Mouse (Mus musculus) lung, embryonic 15.5 days (tissue): Measurements from ENCODE around the gene Nrxn1. TPM values are rescaled to one million over a fixed set of nuclear protein-coding genes. Genes with fewer than 3 reads are reported as not detected.
A peak's percentile ranks its signal among the peaks of the same experiment; 100 is the strongest.

ENCODE experiments used
- ATAC-seq: fragments of 200-750 bp; cut with Nextera tagmentation; 2 replicates; pipeline ENCODE4 v1.8.0; 2017; ENCODE audit warnings: moderate number of reproducible peaks, borderline replicate concordance; ENCODE audit not compliant: low FRiP score, low TSS enrichment; ENCODE audit errors: extremely low read depth
- H3K27ac ChIP-seq: fragments of 300-500 bp; sonication (generic); 2 replicates; pipeline ENCODE4 v1.5.1; 2015; ENCODE audit warnings: moderate library complexity, mild to moderate bottlenecking, inconsistent platforms
- H3K27me3 ChIP-seq: fragments of 300-500 bp; sonication (generic); 2 replicates; pipeline ENCODE4 v1.6.1; 2015; ENCODE audit warnings: inconsistent platforms
- H3K36me3 ChIP-seq: fragments of 300-500 bp; sonication (generic); 2 replicates; pipeline ENCODE4 v1.6.1; 2015; ENCODE audit warnings: inconsistent platforms
- H3K4me1 ChIP-seq: fragments of 300-500 bp; sonication (generic); 2 replicates; pipeline ENCODE4 v1.6.1; 2015; ENCODE audit warnings: inconsistent platforms
- H3K4me2 ChIP-seq: fragments of 300-500 bp; sonication (generic); 2 replicates; pipeline ENCODE4 v1.6.1; 2015; ENCODE audit warnings: inconsistent platforms, mild to moderate bottlenecking, moderate library complexity
- H3K4me3 ChIP-seq: fragments of 300-500 bp; sonication (generic); 2 replicates; pipeline ENCODE4 v1.5.1; 2015; ENCODE audit warnings: mild to moderate bottlenecking, inconsistent platforms
- H3K9ac ChIP-seq: fragments of 300-500 bp; sonication (generic); 2 replicates; pipeline ENCODE4 v1.6.1; 2015; ENCODE audit warnings: inconsistent platforms
- H3K9me3 ChIP-seq: fragments of 300-500 bp; sonication (generic); 2 replicates; pipeline ENCODE4 v1.6.1; 2016; ENCODE audit warnings: inconsistent platforms
- WGBS: fragments of 180-500 bp; shearing (Covaris S2); methylation state at CpG from one replicate; pipeline ENCODE4 v1.1.7; 2015; 5-methylcytosine and 5-hydroxymethylcytosine counted together
- polyA plus RNA-seq: library from polyadenylated mRNA; unstranded; fragments of >200 nt; fragmentation: Nextera tagmentation; extraction: Ambion mirVana; gene quantifications from 2 replicates; pipeline ENCODE4 v1.2.1, GENCODE M21; 2015

Nrxn1 gene
- polyA plus RNA-seq, 1 experiment from 2014 or later: 2.7 TPM

DNA sequence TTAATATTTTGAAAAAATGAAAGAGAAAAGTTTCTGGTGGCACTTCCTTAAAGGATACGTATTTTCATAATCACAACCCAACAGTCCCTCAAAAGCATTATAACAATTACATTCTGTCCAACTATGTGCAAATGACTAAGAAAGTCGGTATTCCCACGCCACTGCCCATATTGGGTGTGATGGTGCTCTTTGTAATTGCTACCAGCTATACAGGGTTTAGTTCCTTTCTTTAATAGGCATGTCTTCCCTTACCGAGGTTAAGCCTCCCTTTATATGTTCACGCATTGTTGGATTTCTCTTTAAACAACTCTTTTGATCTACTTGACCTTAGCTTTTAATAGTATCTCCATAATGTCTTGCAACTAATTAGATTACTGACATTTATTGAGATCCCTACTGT is 18.1 kb downstream of the Nrxn1 start:
- Histone ChIP-seq H3K36me3 (no peaks in the 10 kb centered on the region), H3K4me3 (no peak overlapping the region), H3K9ac (no peak overlapping the region), H3K4me2 (no peak overlapping the region), H3K27me3 (no peaks in the 10 kb centered on the region), H3K9me3 (no peaks in the 10 kb centered on the region), H3K4me1 (no peaks in the 10 kb centered on the region), H3K27ac (no peak overlapping the region)
- ATAC-seq: no peak
- 79% methylated on average over 5 of the region's 5 CpGs for WGBS

- Histone ChIP-seq H3K27me3 (no peaks in the 10 kb centered on the region), H3K27ac (no peak overlapping the region), H3K36me3 (no peaks in the 10 kb centered on the region), H3K9me3 (no peaks in the 10 kb centered on the region), H3K4me3 (no peak overlapping the region), H3K9ac (no peak overlapping the region), H3K4me2 (no peak overlapping the region), H3K4me1 (no peaks in the 10 kb centered on the region)
- WGBS: 73% methylated on average over 7 of the region's 7 CpGs
- no peak; the same call in 1 of the 2 replicates for ATAC-seq
Measured at GRCm38 (mm10) chr17:91033466-91033865, 59.4 kb downstream of the Nrxn1 start.

- Histone ChIP-seq H3K27me3 (no peaks in the 10 kb centered on the region), H3K36me3 (no peaks in the 10 kb centered on the region), H3K4me3 (no peak overlapping the region), H3K27ac (peak overlapping the region; percentile 50; the same call in 1 of the 2 replicates), H3K9me3 (no peaks in the 10 kb centered on the region), H3K4me2 (no peak overlapping the region), H3K4me1 (no peaks in the 10 kb centered on the region), H3K9ac (no peak overlapping the region)
- WGBS: 28% methylated on average over 2 of the region's 2 CpGs
- peak; percentile 88 for ATAC-seq
Measured at GRCm38 (mm10) chr17:91025061-91025623, 67.7 kb downstream of the Nrxn1 start.

GRCm38 (mm10) chr17:91007385-91008089 is 85.3 kb downstream of the Nrxn1 start:
- WGBS: 76% methylated on average over 5 of the region's 5 CpGs
- no peak overlapping the region for H3K4me2 ChIP-seq
- no peaks in the 10 kb centered on the region for H3K4me1 ChIP-seq
- H3K4me3 ChIP-seq: no peak overlapping the region
- no peaks in the 10 kb centered on the region for H3K9me3 ChIP-seq
- H3K36me3 ChIP-seq: no peaks in the 10 kb centered on the region
- ATAC-seq: no peak
- no peak overlapping the region for H3K27ac ChIP-seq
- no peaks in the 10 kb centered on the region for H3K27me3 ChIP-seq
- no peak overlapping the region for H3K9ac ChIP-seq

GRCm38 (mm10) chr17:91000389-91000788 is 92.5 kb downstream of the Nrxn1 start:
- H3K36me3 ChIP-seq: no peaks in the 10 kb centered on the region
- ATAC-seq: no peak
- no peak overlapping the region for H3K4me2 ChIP-seq
- H3K9ac ChIP-seq: no peak overlapping the region
- H3K4me1 ChIP-seq: no peaks in the 10 kb centered on the region
- H3K27me3 ChIP-seq: no peaks in the 10 kb centered on the region
- H3K4me3 ChIP-seq: no peak overlapping the region
- H3K9me3 ChIP-seq: no peaks in the 10 kb centered on the region
- H3K27ac ChIP-seq: no peak overlapping the region

DNA sequence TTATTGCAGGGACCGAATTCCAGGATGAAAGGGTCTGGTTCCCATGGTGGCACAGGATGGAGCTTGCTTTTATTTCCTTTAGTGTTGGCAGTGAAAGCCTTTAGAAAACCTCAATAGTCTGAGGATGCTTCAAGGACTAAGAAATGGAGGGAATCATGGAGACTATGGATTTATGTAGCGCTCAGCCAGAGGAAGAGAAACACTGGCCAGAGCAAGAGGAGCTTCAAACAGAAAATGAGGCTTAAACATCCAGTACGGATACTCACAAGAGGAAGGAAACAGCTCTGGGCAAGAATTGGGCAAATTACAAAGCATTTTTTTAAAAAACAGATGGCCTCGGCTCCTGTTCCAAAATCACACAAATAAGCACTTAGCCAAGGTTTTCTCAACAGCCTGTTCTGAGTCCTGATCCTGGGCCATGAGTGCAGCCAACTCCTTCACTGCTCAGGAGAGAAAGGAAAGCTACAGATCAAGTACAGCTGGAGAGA is 93.2 kb downstream of the Nrxn1 start:
- ATAC-seq: no peak
- H3K4me3 ChIP-seq: no peak overlapping the region
- no peak overlapping the region for H3K27ac ChIP-seq
- no peaks in the 10 kb centered on the region for H3K9me3 ChIP-seq
- H3K4me2 ChIP-seq: no peak overlapping the region
- 77% methylated on average over 4 of the region's 4 CpGs for WGBS
- no peak overlapping the region for H3K9ac ChIP-seq
- no peaks in the 10 kb centered on the region for H3K4me1 ChIP-seq
- H3K36me3 ChIP-seq: no peaks in the 10 kb centered on the region
- H3K27me3 ChIP-seq: no peaks in the 10 kb centered on the region

GRCm38 (mm10) chr17:90997714-90998113 is 95.2 kb downstream of the Nrxn1 start:
- no peaks in the 10 kb centered on the region for H3K4me1 ChIP-seq
- no peak overlapping the region for H3K4me3 ChIP-seq
- ATAC-seq: no peak
- no peaks in the 10 kb centered on the region for H3K27me3 ChIP-seq
- H3K9ac ChIP-seq: no peak overlapping the region
- H3K9me3 ChIP-seq: no peaks in the 10 kb centered on the region
- WGBS: 56% methylated on average over 1 of the region's 1 CpGs
- no peaks in the 10 kb centered on the region for H3K36me3 ChIP-seq
- H3K4me2 ChIP-seq: no peak overlapping the region
- no peak overlapping the region for H3K27ac ChIP-seq

DNA sequence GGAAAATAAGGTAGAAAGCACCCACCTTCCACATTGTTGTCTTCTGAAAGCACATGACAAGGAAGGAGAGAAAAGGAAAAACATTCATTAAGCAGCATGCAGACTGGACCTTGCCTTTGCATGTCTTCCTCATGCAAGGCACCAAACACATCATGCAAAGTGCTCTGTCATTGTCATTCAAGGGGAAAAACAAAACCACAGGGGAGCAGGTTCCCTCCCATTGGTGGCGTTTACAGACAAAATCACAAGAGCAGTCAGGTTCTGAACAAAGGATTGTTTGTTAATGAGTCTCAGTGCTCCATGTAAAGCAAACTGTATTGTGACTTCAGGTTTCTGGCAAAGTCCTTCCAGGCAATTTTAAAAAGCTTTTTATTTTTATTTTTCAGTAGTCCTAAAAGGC is 97.4 kb downstream of the Nrxn1 start:
- Histone ChIP-seq H3K36me3 (no peaks in the 10 kb centered on the region), H3K9ac (no peak overlapping the region), H3K4me2 (no peak overlapping the region), H3K4me3 (no peak overlapping the region), H3K4me1 (no peaks in the 10 kb centered on the region), H3K9me3 (no peaks in the 10 kb centered on the region), H3K27me3 (no peaks in the 10 kb centered on the region), H3K27ac (no peak overlapping the region)
- no peak for ATAC-seq
- WGBS: 24% methylated on average over 1 of the region's 1 CpGs

DNA sequence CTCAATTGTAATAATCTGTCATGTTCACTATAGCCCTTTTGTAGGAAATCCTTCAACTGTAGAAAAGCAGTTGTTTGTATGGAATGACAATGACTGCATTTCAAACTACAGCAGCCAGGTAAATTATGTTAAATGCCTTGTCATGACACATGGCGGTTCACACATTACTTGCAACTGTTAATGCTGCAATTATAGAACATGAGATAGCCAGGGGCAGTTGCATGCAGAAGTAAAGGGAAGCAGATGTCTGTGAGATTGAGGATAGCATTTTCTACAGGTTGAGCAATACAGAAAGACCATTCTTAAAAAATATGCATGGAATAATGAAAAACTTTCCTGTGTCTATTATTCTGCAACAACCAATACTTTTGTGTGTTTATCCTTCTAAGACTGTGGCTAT is 98.6 kb downstream of the Nrxn1 start:
- no peak for ATAC-seq
- no peak overlapping the region for H3K27ac ChIP-seq
- H3K4me3 ChIP-seq: no peak overlapping the region
- no peaks in the 10 kb centered on the region for H3K27me3 ChIP-seq
- WGBS: 80% methylated on average over 1 of the region's 1 CpGs
- no peaks in the 10 kb centered on the region for H3K9me3 ChIP-seq
- no peaks in the 10 kb centered on the region for H3K36me3 ChIP-seq
- H3K4me1 ChIP-seq: no peaks in the 10 kb centered on the region
- no peak overlapping the region for H3K4me2 ChIP-seq
- no peak overlapping the region for H3K9ac ChIP-seq

GRCm38 (mm10) chr17:90990747-90991146 is 102.1 kb downstream of the Nrxn1 start:
- WGBS: 78% methylated on average over 2 of the region's 2 CpGs
- no peaks in the 10 kb centered on the region for H3K4me1 ChIP-seq
- H3K9me3 ChIP-seq: no peaks in the 10 kb centered on the region
- H3K36me3 ChIP-seq: no peaks in the 10 kb centered on the region
- H3K4me3 ChIP-seq: no peak overlapping the region
- H3K27me3 ChIP-seq: no peaks in the 10 kb centered on the region
- H3K4me2 ChIP-seq: no peak overlapping the region
- H3K9ac ChIP-seq: no peak overlapping the region
- no peak for ATAC-seq
- H3K27ac ChIP-seq: no peak overlapping the region

GRCm38 (mm10) chr17:90962904-90963531 is 129.9 kb downstream of the Nrxn1 start:
- Histone ChIP-seq H3K9ac (no peak overlapping the region), H3K36me3 (no peaks in the 10 kb centered on the region), H3K4me3 (no peak overlapping the region), H3K27ac (no peak overlapping the region), H3K27me3 (no peaks in the 10 kb centered on the region), H3K4me2 (no peak overlapping the region), H3K9me3 (no peaks in the 10 kb centered on the region), H3K4me1 (no peaks in the 10 kb centered on the region)
- WGBS: 51% methylated on average over 4 of the region's 4 CpGs
- ATAC-seq: no peak; the same call in 1 of the 2 replicates

GRCm38 (mm10) chr17:90955221-90955620 is 137.7 kb downstream of the Nrxn1 start:
- ATAC-seq: no peak

More at GRCm38 (mm10) chr17:90955221-90955620, 137.7 kb downstream of the Nrxn1 start:
- Histone ChIP-seq H3K4me1 (no peaks in the 10 kb centered on the region), H3K4me2 (no peak overlapping the region), H3K4me3 (no peak overlapping the region), H3K9ac (no peak overlapping the region), H3K27ac (no peak overlapping the region), H3K9me3 (no peaks in the 10 kb centered on the region), H3K36me3 (no peaks in the 10 kb centered on the region), H3K27me3 (no peaks in the 10 kb centered on the region)
- WGBS: 63% methylated on average over 2 of the region's 2 CpGs
